Mouse (Mus musculus) gastrocnemius, postnatal 36 days (tissue): Measurements from ENCODE around the gene Kcnt2. TPM values are rescaled to one million over a fixed set of nuclear protein-coding genes. Genes with fewer than 3 reads are reported as not detected.
A peak's percentile ranks its signal among the peaks of the same experiment; 100 is the strongest.

ENCODE experiments used
- DNase-seq, 2 experiments: peaks; one replicate each; pipeline ENCODE4 v3.0.0; 2022
- intact Hi-C: fragments of 180-260 bp; cut with DNase I; formaldehyde crosslinking; loops from one replicate; pipeline ENCODE4 v1.15.1; 2025
- long read RNA-seq, 2 experiments: library from polyadenylated mRNA; stranded (forward); transcript quantifications; one replicate each; pipeline ENCODE4 v2.0.0; 2021
- total RNA-seq, 2 experiments: library from RNA; stranded (reverse); gene quantifications; 2 replicates each; pipeline ENCODE4 v1.2.3; 2021

Gene Kcnt2
- total RNA-seq = under 1 TPM; 0.33 to 0.64 TPM
- long read RNA-seq, experiment 1 = 0 reads
- long read RNA-seq, experiment 2 = 0 reads

DNA sequence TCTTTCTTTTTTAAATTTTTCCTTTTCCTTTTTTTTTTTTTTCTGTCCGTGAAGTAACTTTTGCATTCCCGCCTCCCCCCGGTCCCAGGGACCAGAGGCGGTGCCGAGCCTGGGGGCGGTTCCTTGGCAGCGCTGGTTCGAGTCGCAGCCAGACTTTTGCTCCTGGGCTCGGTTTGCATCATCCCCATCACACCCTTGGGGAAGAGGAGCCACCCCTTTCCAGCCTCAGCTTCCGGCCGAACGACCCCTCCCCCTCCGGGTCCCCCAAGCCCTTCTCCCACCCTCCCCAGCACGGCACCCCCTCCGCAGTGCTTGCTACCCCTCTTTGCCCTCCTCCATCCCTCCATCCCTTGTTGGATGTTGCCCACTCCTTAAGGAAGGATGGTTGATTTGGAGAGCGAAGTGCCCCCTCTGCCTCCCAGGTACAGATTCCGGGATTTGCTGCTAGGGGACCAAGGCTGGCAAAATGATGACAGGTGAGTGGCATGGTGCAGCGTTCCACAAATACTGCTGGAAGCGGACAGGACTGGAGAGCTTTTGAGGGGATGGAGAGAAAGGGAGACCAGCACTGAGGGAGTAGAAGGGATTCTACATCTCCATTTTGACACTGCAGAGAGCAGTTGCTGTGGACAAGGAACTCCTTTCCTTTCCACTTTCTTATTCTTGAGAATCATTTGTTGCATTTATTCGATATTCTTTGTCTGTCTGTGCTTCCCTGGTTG lies at the start of gene Kcnt2:
TSS of gene Kcnt2 (plus strand) at position 283 of the 722 bp plus-strand sequence.
- DNase-seq = peak; percentile 50
- intact Hi-C loops = no loop called here

DNA sequence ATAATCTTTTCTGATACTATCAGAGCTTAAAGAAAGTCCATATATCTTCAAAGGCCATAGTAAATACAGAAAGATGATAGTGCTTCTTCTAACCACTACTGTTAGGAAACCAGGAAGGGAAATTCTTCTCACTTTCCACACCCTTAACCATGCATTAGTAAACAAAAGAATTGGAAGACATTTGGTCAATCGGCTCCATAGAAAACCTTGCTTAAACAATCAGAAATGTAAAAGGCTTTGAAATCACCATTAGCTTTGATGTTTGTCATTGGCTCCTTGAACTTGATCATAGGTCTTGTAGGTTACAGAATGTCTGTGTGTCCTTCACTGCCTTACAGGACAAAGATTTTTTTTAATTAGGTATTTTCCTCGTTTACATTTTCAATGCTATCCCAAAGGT lies 40.6 kb upstream of the Kcnt2 start:
- intact Hi-C loops = no loop called here
- no peak for DNase-seq

DNA sequence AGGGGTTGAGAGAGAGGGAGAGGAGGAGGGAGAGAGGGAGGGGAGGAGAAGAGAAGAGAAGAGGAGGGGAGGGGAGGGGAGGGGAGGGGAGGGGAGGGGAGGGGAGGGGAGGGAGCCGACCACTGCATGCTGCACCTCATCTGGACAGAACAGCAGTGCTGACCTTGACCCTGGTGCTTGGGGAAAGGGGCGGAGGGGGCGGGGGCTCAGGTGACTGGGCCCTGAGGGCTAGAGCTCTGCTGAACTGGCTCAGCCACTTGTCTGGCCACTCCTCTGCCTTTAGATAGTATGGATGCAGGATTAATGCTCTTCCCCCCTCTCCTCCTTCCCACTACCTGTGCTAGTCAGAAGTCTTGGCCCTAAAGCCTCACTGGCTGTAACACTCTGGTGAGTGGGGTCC lies 20.7 kb upstream of the Kcnt2 start:
- intact Hi-C loops = no loop called here

DNA sequence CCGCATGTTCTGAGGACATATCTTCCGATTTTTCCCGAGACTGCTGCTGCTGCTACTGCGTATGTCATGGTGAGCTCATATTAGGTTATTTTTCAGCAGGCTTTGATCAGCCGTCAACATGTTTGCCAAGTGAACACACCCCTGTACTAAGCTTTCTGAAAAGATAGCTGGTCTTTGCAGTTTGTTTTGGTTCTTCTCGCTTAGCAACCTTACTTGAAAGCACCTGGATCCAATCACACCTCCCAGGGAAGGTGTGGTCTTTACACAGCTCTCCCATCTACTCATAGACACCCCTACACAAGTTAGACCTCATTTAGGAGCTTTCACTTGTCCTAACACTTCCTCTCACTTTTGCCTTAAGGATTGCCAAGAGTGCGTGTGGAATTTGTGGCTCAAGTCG lies 19.3 kb upstream of the Kcnt2 start:
- DNase-seq = no peak
- intact Hi-C loops = no loop called here

More for the DNA sequence above, 20.7 kb upstream of the Kcnt2 start:
- DNase-seq = no peak

DNA sequence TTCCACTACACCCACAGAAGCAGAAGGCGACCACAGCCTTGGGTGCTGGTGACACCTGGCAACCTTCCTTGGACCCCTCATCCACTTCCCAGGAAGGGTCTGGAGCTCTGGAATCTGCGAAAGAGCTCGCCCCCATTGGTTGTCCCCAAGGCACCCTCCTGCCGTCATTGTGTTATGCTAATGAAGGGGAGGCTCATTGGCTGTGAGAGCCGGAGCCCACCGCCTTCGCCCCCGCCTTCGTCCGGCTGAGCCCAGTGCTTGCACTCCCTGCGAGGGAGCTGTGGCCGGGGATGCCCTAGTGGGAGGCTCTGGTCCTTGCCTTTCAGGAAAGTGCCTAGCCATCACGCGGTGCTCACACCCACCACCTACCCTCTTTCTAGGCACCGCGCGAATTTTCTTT lies 493 bp upstream of the Kcnt2 start:
- peak; percentile 25 to 27 for DNase-seq
- intact Hi-C loops = no loop called here

DNA sequence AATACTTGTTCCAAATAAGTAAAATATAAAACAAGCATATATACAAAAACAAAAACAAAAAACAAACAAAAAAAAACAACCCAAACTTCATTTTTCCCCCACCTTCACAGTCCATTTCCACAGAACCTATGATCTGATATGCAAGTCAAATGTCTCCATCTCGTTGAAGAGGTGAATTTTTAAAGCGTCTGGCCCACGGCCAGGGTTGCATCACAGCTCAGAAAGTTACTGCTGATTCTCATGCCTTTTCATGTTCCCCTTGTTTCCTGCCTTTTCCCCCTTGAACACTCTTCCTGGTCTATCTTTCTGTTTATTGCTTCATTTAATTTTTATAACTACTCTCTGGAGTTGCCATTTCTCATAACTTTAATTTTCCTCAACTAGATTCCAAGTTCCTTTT lies 18.7 kb downstream of the Kcnt2 start:
- intact Hi-C loops = no loop called here
- peak in 1 of 2 experiments; percentile 17 for DNase-seq

DNA sequence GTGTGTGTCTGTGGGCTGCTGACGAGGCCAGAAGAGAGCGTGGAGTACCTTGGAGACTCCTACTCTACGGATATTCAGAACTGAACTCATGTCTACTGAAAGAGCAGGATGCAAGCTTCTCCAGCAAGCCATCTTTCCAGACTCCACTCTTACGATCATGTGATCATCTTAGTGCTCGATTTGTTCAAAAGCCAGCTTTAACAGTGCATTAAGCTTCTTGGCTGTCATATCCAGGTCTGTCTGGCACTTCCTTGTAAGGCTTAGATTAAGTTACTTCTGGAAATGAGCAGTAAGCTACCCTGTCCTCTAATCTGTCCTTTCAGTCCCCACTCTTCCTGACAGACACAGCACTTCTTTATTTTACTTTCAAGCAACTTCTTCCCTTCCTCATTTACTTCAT lies 20.1 kb downstream of the Kcnt2 start:
- no peak for DNase-seq
- intact Hi-C loops = no loop called here

DNA sequence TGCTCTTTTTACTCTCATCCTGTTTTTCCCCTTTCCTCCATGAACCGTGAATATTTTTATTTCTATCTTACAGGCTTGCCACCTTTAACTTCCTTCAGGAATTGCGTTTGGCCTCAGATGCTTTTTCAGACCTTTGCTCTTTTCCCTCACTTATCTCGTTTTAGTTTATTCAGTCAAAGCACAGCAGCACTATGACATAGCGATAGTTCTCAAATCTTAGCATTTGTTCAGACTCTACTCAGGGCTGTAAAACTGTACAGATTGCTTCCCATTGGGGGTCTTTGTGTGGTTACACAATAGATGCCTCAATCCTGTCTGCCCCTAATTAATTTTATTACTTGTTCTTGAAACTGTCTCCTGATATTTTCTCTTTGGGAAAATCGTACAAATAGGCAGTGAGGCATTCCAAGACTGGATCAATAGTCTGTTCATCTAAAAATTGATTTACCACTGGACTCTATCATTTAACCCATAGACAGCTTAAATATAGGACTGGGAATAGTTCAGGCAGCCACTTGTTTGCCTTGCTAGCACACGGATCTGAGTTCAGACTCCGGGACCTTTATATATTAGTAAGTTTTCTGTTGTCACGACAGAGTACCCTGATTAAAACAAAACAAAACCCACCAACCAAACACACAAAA lies 20.8 kb downstream of the Kcnt2 start:
- DNase-seq = no peak
- intact Hi-C loops = no loop called here

DNA sequence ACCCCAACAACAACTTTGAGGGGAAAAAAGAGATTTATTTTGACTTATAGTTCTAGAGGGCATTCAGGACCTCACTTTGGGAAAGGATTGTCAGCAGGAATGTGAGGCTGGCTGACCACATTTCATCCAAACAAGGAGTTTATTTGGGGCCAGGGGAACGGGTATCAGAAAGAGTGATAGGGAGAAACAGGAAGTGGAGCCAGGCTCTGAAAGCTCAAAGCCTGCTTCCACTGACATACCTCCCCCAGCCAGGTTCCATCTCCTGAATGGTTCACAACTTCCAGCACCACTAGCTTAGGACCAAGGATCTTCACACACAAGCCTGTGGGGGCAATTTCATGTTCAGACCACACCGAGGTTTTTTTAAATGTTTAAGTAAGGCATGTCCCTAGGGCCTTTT lies 21.3 kb downstream of the Kcnt2 start:
- DNase-seq = no peak
- intact Hi-C loops = no loop called here

DNA sequence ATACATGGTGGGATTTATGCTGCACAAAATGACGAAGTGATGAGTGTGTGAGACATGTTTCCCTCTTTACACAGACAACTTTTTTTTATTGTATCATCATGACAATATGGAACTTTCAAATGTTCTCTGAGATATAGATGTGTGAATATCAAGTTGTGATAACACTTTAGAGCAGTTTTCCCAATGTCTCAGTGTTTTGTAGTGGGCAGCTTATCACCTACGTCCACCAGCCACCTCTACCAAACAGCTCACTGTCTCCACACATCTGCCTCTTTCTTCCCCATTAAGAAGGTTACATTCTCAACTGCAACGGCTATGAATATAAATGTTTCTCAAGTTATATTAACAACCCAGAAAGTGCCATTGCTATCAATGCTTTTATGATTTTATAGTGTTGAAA lies 27.7 kb downstream of the Kcnt2 start:
- intact Hi-C loops = no loop called here

DNA sequence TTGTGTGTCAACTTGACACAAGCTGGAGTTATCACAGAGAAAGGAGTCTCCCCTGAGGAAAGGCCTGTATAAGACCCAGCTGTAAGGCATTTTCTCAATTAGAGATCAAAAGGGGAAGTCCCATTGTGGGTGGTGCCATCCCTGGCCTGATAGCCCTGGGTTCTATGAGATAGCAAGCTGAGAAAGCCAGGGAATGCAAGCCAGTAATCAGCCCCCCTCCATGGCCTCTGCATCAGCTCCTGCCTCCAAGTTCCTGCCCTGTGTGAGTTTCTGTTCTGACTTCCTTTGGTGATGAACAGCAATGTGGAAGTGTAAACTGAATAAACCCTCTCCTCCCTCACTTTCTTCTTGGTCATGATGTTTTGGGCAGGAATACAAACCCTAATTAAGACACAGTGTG lies 29.9 kb downstream of the Kcnt2 start:
- intact Hi-C loops = no loop called here
- no peak for DNase-seq

More for the DNA sequence above, 27.7 kb downstream of the Kcnt2 start:
- no peak for DNase-seq

DNA sequence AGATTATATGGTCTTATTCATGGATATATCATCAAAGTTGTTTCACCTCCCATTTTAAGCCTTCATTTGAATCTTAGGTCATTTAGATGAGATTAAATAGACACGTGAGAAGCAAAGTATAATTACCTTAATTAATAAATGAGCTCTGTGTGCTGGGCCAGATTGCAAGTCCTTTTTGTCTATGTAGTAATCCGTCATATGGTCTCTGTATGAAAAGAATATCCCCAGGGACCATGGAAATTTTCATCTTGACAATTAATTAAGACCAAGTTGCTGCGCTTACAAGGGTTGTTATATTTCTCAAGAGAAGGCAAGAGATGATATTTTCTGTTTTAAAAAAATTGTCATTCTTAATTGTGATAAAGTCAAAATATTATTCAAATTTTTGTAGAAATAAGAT lies 47.2 kb downstream of the Kcnt2 start:
- intact Hi-C loops = no loop called here
- no peak for DNase-seq

DNA sequence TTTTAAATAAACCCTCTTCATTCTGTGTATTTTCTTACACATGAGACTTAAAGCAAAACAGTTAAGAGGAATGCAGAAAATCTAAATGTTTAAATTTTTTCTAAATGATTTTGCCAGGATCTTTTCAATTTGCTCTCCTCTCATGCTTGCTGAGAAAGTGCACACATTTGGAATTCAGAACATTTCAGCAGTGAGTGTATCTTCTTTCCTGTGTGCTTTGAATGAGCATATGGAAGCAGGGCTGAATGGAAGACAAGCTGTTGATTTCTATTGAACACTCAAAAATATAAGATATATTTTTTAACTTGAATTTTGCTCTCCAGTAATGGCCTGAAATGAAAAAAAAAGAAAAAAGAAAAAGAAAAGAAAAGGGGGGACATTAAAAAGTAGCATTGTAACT lies 49.5 kb downstream of the Kcnt2 start:
- intact Hi-C loops = no loop called here
- DNase-seq = no peak

DNA sequence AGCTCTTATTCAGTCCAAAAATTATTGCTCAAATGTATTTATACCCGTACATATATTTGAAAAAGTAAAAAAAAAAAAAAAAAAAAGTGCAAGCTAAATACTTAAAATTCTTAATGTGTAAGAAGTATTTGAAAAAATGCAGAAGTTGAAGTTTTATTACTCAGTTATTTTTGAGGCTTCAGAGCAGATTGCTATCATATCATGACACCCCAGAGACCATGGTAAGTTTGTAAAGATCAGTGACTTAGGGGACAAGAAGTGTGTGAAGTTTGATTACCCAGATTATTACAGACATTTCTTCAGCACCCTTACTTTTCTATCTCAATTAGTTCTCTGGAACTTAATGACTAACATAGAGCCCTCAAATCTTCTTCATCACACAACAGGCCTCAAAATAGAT lies 58.3 kb downstream of the Kcnt2 start:
- intact Hi-C loops = no loop called here
- DNase-seq = no peak

DNA sequence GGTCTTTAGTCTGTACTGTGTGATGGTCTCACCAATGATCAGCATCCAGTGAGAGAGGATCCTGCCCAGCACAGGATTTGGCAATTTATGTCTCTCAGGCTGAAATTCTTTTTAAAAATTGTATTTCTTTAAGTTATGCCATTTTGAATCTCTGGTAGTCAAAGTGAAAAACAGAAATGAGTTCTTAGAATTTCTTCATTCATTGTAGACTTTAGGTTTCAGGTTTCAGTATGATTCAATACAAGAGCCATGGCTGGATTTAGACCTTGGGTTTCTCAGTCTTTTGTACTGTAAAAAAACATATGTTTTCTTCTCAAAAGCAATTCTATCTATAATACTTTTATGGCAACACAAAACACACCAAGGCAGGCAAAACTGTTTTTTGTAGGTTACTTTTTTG lies 59.4 kb downstream of the Kcnt2 start:
- DNase-seq = no peak
- intact Hi-C loops = no loop called here

DNA sequence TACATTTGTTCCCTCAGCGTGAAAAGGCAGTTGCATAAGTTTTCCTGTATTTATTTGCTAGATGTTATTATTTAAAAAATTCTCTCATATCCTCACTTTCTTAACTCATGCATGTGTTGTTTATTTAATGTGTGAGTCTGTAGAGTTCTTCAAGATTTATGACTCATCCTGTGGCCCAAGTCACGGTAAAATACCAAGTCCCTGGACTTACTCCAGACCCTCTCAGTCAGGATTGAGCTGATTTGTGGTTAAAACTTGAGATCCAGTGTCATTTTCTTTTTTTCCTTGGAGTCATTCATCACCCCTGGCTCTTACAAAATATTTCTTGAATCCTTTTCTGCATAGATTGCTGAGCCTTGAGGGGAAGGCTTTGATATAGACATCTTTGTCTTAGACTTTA lies 60.4 kb downstream of the Kcnt2 start:
- intact Hi-C loops = no loop called here
- DNase-seq = no peak

DNA sequence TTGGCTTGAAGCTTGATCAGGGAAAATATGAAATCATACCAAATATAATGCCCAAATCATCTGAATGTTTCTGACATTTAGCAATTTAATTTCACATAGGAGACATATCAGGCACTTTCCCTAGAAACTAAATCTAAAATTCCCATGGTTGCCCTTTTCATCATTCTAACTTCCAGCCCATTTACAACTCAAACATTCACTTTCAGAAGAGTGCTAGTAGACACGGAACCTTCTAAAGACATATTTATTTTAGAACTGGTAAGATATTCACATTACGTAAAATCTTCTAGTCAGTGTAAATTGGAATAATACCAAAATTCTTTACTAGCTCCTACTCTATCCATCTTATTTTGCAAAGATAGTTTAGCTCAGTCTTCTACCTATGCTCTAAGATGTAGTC lies 64.8 kb downstream of the Kcnt2 start:
- no peak for DNase-seq
- intact Hi-C loops = no loop called here

DNA sequence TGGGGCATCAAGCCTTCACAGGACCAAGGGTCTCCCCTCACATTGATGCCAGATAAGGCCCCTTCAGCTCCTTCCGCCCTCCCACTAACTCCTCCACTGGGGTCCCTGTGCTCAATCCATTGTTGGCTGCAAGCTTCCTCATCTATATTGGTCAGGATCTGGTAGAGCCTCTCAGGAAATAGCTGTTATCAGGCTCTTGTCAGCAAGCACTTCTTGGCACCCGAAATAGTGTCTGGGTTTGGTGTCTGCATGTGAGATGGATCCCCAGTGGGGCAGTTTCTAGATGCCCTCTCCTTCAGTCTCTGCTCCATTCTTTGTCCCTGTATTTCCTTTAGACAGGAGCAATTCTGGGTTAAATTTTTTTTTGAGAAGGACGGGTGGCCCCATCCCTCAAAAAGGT lies 79.1 kb downstream of the Kcnt2 start:
- DNase-seq = no peak
- intact Hi-C loops = no loop called here

DNA sequence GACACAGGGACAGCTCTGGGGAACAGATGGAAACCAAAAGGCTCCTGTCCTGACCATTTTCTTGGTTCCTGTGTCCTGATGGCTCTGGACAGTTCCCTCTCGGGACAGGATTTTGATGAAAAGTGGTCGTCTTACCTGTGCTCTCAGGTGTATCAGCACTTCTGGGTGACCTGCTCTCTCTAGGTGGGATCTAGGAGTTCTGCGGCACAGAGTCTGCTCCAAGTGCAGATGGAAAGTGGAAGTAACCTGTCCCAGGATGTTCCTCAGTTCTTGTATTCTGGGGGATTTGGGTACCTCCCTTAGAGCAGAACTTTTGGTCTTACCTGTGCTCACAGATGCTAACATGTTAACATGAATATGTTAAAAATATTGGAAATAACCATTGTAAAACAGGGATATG lies 80.8 kb downstream of the Kcnt2 start:
- DNase-seq = no peak
- intact Hi-C loops = no loop called here

DNA sequence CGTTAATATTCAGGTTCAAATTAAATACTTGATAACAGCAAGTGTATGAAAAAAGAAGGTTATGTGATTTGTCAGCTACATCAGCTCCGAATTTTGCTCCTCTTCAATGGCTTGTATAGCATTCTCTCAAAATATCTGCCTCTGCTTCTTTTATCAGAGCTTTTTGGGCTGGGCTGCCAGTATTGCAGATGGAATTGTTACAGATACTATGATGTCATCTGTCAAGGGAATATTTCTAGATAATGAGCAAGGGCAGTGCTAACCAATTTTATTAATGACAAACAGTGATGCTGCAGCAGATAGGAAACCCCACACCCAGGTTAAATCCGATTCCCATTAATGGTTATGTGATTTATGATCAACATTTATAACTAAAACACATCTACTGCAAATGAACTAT lies 87.7 kb downstream of the Kcnt2 start:
- intact Hi-C loops = no loop called here
- DNase-seq = no peak

DNA sequence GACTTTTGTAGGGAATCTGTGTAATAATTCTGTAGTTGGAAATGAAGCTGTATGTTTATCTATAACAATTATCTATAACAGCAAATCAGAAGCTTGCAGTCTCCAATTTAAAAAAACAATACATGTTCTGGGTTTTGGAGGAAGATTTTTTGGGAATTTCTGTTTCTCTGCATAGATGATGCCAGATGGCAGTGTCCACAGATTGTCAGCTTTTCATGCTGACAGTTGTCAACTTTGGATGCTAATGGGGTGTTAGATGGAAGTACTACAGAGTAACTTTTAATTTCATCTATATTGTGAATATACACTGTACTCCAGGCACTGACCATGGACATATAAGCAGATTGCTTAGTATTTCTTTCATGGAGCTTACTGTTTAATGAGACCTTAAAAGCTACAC lies 92.5 kb downstream of the Kcnt2 start:
- DNase-seq = no peak
- intact Hi-C loops = no loop called here

DNA sequence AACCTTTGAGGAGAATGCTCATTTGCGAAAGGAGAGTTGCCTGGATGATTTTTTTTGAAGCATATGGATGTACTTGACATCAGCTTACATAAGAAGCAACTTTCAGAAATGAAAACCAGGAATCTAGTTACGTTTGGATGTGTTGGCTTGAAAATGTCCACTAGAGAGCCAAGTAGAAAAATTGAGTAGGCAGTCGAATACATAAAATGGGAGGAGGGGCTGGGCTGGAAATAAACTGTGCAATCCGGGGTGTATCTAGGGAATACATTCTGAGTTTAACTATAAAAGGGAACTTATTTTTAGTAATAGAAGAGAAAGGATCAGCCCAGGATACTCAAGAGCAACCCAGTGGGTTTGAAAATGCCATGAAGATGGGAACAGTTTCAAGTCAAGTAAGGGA lies 93.4 kb downstream of the Kcnt2 start:
- DNase-seq = no peak
- intact Hi-C loops = no loop called here
